Mouse (Mus musculus) stomach, postnatal 0 days (tissue): Measurements from ENCODE around the gene Cldn20.

Source experiments
- CTCF ChIP-seq: IDR thresholded peaks from 2 replicates; pipeline ENCODE4 v1.5.1; 2016; ENCODE audit warnings: antibody characterized with exemption, low read depth, mild to moderate bottlenecking, moderate library complexity
- EP300 ChIP-seq: optimal IDR thresholded peaks from 2 replicates; pipeline ENCODE3; 2016; ENCODE audit warnings: antibody characterized with exemption

- TF ChIP-seq EP300 (no peak), CTCF (peak; percentile 94)
These were observed 38.5 kb downstream of the Cldn20 start for GRCm38 (mm10) chr17:3570876-3571275.
